Mouse (Mus musculus): ENCODE measurements around the gene Nutf2. TPM values are rescaled to one million over a fixed set of nuclear protein-coding genes. Genes with fewer than 3 reads are reported as not detected.

The Nutf2 gene
- polyA plus RNA-seq, 1 experiment from 2014 or later = 207 TPM

DNA sequence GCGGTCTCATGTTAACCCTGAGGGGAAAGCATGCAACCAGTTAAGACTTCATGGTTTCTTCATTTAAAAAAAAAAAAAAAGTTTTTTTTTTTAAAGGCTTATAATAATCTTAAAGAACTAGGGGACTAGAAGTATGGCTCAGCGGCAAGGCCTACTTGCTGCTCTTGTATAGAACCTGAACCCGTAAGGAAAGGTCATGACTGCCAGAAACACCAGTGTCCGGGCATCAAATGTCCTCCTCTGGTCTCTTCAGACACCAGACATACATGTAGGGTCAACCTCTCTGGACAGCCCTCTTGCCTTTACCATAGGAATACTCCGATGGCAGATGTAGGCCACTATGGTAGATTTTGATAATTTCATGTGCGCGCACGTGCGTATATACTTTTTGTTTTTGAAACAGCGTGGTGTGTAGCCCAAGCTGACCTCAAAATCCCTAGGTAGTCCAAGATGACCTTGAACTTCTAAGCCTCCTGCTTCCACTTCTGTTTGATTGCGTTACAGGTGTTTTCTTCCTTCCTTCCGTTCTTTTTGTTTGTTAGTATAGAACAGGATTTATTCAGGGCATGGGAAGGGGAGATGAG is 8.1 kb upstream of the Nutf2 start:
- H3K36me3 ChIP-seq (ENCODE audit: control insufficient read depth, insufficient read depth, low read length) = peaks cover 6% of the 10 kb centered on the region
- no peak overlapping the region for H3K9ac ChIP-seq (ENCODE audit: low read depth, low read length)
- peaks cover 18% of the 10 kb centered on the region for H3K4me1 ChIP-seq (ENCODE audit: control insufficient read depth, insufficient read depth, low read length)
- no peaks in the 10 kb centered on the region for H3K9me3 ChIP-seq (ENCODE audit: control insufficient read depth, low read length)
- ATAC-seq = no peak
- H3K27ac ChIP-seq (ENCODE audit: low read length) = no peak overlapping the region
- 77% methylated on average over 12 of the region's 12 CpGs for WGBS
- no peaks in the 10 kb centered on the region for H3K27me3 ChIP-seq (replicated peaks; ENCODE audit: control insufficient read depth, insufficient read depth, low read length)
- peak overlapping the region; percentile 79 for H3K4me3 ChIP-seq (ENCODE audit: low read length)
- H3K4me2 ChIP-seq (ENCODE audit: low read depth, low read length) = no peak overlapping the region

GRCm38 (mm10) chr8:105853178-105853577 is 7.2 kb upstream of the Nutf2 start, which contains the start of gene Cenpt:
Cenpt (minus strand) TSS chr8:105853278.
- Histone ChIP-seq H3K27ac (ENCODE audit: low read length) (no peak within 1 kb of the TSS), H3K4me3 (ENCODE audit: low read length) (no peak within 1 kb of the TSS), H3K9ac (ENCODE audit: low read depth, low read length) (no peak within 1 kb of the TSS), H3K9me3 (ENCODE audit: control insufficient read depth, low read length) (no peaks in the 10 kb centered on the region), H3K4me2 (ENCODE audit: low read depth, low read length) (no peak within 1 kb of the TSS), H3K4me1 (ENCODE audit: control insufficient read depth, insufficient read depth, low read length) (peaks cover 27% of the 10 kb centered on the region), H3K36me3 (ENCODE audit: control insufficient read depth, insufficient read depth, low read length) (peaks cover 6% of the 10 kb centered on the region), H3K27me3 (replicated peaks; ENCODE audit: control insufficient read depth, insufficient read depth, low read length) (no peaks in the 10 kb centered on the region)
- ATAC-seq = no peak
- 89% methylated on average over 3 of the region's 3 CpGs for WGBS

DNA sequence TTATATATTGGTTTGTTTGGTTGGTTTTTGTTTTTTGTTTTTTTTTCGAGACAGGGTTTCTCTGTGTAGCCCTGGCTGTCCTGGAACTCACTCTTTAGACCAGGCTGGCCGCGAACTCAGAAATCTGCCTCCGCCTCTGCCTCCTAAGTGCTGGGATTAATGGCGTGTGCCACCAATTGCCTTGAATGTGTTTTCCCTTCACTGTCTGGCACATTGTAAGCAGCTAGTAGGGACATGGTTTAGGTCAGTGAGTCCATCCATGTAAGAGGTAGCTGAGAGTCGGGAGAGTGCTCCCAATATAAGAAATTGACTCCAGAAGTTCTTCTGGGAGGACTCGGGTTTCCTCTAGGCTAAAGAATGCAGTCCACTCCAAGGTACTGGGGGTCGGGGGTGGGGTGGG is 6.1 kb upstream of the Nutf2 start:
- Histone ChIP-seq H3K4me3 (ENCODE audit: low read length) (peak overlapping the region; percentile 84), H3K36me3 (ENCODE audit: control insufficient read depth, insufficient read depth, low read length) (no peaks in the 10 kb centered on the region), H3K27me3 (replicated peaks; ENCODE audit: control insufficient read depth, insufficient read depth, low read length) (no peaks in the 10 kb centered on the region), H3K27ac (ENCODE audit: low read length) (no peak overlapping the region), H3K4me2 (ENCODE audit: low read depth, low read length) (peak overlapping the region; percentile 37; the same call in 1 of the 2 replicates), H3K9ac (ENCODE audit: low read depth, low read length) (peak overlapping the region; percentile 87), H3K4me1 (ENCODE audit: control insufficient read depth, insufficient read depth, low read length) (peaks cover 29% of the 10 kb centered on the region), H3K9me3 (ENCODE audit: control insufficient read depth, low read length) (no peaks in the 10 kb centered on the region)
- 24% methylated on average over 8 of the region's 8 CpGs for WGBS
- no peak for ATAC-seq

- Histone ChIP-seq H3K4me2 (ENCODE audit: low read depth, low read length) (peak within 1 kb of the TSS; percentile 67), H3K9ac (ENCODE audit: low read depth, low read length) (peak within 1 kb of the TSS; percentile 87), H3K36me3 (ENCODE audit: control insufficient read depth, insufficient read depth, low read length) (no peaks in the 10 kb centered on the region), H3K27me3 (replicated peaks; ENCODE audit: control insufficient read depth, insufficient read depth, low read length) (no peaks in the 10 kb centered on the region), H3K9me3 (ENCODE audit: control insufficient read depth, low read length) (no peaks in the 10 kb centered on the region), H3K4me1 (ENCODE audit: control insufficient read depth, insufficient read depth, low read length) (peaks cover 33% of the 10 kb centered on the region), H3K4me3 (ENCODE audit: low read length) (peak within 1 kb of the TSS; percentile 84), H3K27ac (ENCODE audit: low read length) (peak within 1 kb of the TSS; percentile 79)
- WGBS = under 1% methylated on average over 43 of the region's 43 CpGs
- peak; percentile 92 for ATAC-seq
These were observed 5.6 kb upstream of the Nutf2 start, which contains the start of gene Thap11 for GRCm38 (mm10) chr8:105854715-105855216. Thap11 (plus strand) TSS chr8:105855132.

GRCm38 (mm10) chr8:105855248-105856167 is 4.9 kb upstream of the Nutf2 start:
- Histone ChIP-seq H3K27ac (ENCODE audit: low read length) (peak overlapping the region; percentile 79), H3K4me2 (ENCODE audit: low read depth, low read length) (peak overlapping the region; percentile 67), H3K4me3 (ENCODE audit: low read length) (peak overlapping the region; percentile 84), H3K9ac (ENCODE audit: low read depth, low read length) (peak overlapping the region; percentile 87), H3K36me3 (ENCODE audit: control insufficient read depth, insufficient read depth, low read length) (no peaks in the 10 kb centered on the region), H3K9me3 (ENCODE audit: control insufficient read depth, low read length) (no peaks in the 10 kb centered on the region), H3K27me3 (replicated peaks; ENCODE audit: control insufficient read depth, insufficient read depth, low read length) (no peaks in the 10 kb centered on the region), H3K4me1 (ENCODE audit: control insufficient read depth, insufficient read depth, low read length) (peaks cover 32% of the 10 kb centered on the region)
- WGBS = under 1% methylated on average over 71 of the region's 71 CpGs
- ATAC-seq = peak; percentile 49

DNA sequence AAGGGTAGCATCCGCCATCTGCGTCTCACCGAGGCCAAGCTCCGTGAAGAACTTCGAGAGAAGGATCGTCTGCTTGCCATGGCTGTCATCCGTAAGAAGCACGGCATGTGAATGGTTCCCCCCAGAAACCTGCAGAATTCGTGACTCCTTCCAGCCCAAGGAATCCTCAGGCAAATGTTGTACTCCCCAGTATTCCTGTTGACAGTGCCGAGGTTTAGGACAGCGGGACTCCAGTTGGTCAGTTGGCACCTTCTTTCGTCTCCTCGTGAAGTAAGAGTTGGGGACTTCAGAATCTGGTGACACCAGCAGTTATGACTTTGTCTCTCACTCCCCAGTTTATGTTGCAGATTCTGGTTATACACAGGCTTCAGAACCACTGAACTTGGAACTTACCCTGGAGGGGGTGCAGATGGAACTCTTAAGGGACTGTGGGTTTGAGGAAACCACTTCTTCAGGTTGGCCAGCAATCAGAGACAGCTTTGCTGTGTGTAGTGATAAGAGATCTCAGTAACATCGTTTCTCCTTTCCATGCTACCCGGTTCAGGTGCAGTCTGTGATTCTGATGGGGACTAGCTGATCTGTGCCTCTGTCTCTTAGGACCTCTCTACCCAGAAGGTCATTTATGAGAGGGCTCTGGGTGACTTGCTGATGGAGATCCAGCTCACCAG is 4.1 kb upstream of the Nutf2 start:
- Histone ChIP-seq H3K36me3 (ENCODE audit: control insufficient read depth, insufficient read depth, low read length) (no peaks in the 10 kb centered on the region), H3K4me2 (ENCODE audit: low read depth, low read length) (peak overlapping the region; percentile 67), H3K27me3 (replicated peaks; ENCODE audit: control insufficient read depth, insufficient read depth, low read length) (no peaks in the 10 kb centered on the region), H3K9me3 (ENCODE audit: control insufficient read depth, low read length) (no peaks in the 10 kb centered on the region), H3K4me3 (ENCODE audit: low read length) (peak overlapping the region; percentile 84), H3K27ac (ENCODE audit: low read length) (peak overlapping the region; percentile 79; the same call in 1 of the 2 replicates), H3K9ac (ENCODE audit: low read depth, low read length) (peak overlapping the region; percentile 87), H3K4me1 (ENCODE audit: control insufficient read depth, insufficient read depth, low read length) (peaks cover 28% of the 10 kb centered on the region)
- WGBS = 18% methylated on average over 15 of the region's 15 CpGs
- no peak for ATAC-seq

DNA sequence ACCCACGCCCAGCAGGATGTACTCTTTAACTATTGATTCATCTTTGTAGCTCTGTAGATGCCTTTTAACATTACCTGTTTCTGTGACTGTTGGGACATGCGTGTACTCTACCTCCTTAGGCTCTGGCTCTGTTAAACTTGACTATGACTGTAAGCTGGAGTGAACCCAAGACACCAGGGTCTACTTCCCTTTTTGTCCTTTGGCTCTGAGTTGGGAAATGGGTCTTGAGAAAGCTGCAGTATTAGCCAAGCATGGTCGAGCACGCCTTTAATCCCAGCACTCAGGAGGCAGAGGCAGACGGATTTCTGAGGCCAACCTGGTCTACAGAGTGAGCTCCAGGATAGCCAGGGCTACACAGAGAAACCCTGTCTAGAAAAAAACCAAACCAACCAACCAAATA is 1.9 kb upstream of the Nutf2 start:
- H3K9me3 ChIP-seq (ENCODE audit: control insufficient read depth, low read length) = no peaks in the 10 kb centered on the region
- WGBS = 88% methylated on average over 5 of the region's 5 CpGs
- H3K4me2 ChIP-seq (ENCODE audit: low read depth, low read length) = no peak overlapping the region
- H3K4me1 ChIP-seq (ENCODE audit: control insufficient read depth, insufficient read depth, low read length) = peaks cover 41% of the 10 kb centered on the region
- H3K9ac ChIP-seq (ENCODE audit: low read depth, low read length) = no peak overlapping the region
- H3K27me3 ChIP-seq (replicated peaks; ENCODE audit: control insufficient read depth, insufficient read depth, low read length) = no peaks in the 10 kb centered on the region
- no peaks in the 10 kb centered on the region for H3K36me3 ChIP-seq (ENCODE audit: control insufficient read depth, insufficient read depth, low read length)
- ATAC-seq = no peak
- H3K4me3 ChIP-seq (ENCODE audit: low read length) = no peak overlapping the region
- H3K27ac ChIP-seq (ENCODE audit: low read length) = no peak overlapping the region

- Histone ChIP-seq H3K27ac (ENCODE audit: low read length) (peak overlapping the region; percentile 86), H3K4me1 (ENCODE audit: control insufficient read depth, insufficient read depth, low read length) (peaks cover 46% of the 10 kb centered on the region), H3K27me3 (replicated peaks; ENCODE audit: control insufficient read depth, insufficient read depth, low read length) (no peaks in the 10 kb centered on the region), H3K9me3 (ENCODE audit: control insufficient read depth, low read length) (no peaks in the 10 kb centered on the region), H3K9ac (ENCODE audit: low read depth, low read length) (peak overlapping the region; percentile 62; the same call in 1 of the 2 replicates), H3K4me3 (ENCODE audit: low read length) (no peak overlapping the region), H3K36me3 (ENCODE audit: control insufficient read depth, insufficient read depth, low read length) (no peaks in the 10 kb centered on the region), H3K4me2 (ENCODE audit: low read depth, low read length) (no peak overlapping the region)
- WGBS = 63% methylated on average over 5 of the region's 5 CpGs
- no peak for ATAC-seq
These were observed 1.1 kb upstream of the Nutf2 start for GRCm38 (mm10) chr8:105859314-105859713.

DNA sequence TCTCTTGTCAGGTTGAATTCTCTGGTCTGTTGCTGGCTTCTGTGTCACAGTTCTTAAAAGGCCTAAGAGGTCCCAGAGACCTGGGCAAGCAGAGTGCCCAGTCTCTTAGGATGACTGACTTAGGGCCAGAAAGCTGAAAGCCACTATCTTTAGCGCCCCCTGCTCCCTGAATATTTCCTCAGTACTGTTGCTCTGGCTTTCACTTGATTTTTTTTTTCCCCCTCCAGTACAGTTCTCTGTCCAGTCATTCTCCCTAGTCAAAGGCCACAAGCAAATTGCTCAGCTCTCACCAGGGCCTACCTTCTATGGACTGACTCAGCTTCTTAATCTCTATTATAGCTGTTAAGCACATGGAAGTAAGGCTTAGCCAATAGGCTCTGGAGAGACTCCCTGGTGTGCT is 1.6 kb downstream of the Nutf2 start:
- Histone ChIP-seq H3K9me3 (ENCODE audit: control insufficient read depth, low read length) (no peaks in the 10 kb centered on the region), H3K27ac (ENCODE audit: low read length) (peak overlapping the region; percentile 91; the same call in 1 of the 2 replicates), H3K27me3 (replicated peaks; ENCODE audit: control insufficient read depth, insufficient read depth, low read length) (no peaks in the 10 kb centered on the region), H3K36me3 (ENCODE audit: control insufficient read depth, insufficient read depth, low read length) (0 out of 2 replicates have a peak, but pooled peaks cover 6% of the 10 kb centered on the region), H3K4me3 (ENCODE audit: low read length) (peak overlapping the region; percentile 100), H3K4me2 (ENCODE audit: low read depth, low read length) (peak overlapping the region; percentile 84), H3K4me1 (ENCODE audit: control insufficient read depth, insufficient read depth, low read length) (peaks cover 40% of the 10 kb centered on the region), H3K9ac (ENCODE audit: low read depth, low read length) (peak overlapping the region; percentile 95; the same call in 1 of the 2 replicates)
- 0% methylated on average over 1 of the region's 1 CpGs for WGBS
- ATAC-seq = no peak
